Mouse (Mus musculus) T-helper 17 cell (primary cell): Measurements from ENCODE around the gene Trim2.

Experiments used
- in situ Hi-C, 2 experiments: fragments of 300-600 bp; cut with MboI, MseI; formaldehyde crosslinking; loops; 1 replicate in 1 of 2; 2 replicates in 1 of 2; pipeline ENCODE4 v1.15.1; 2025; ENCODE audit warnings: high pct_unique_total_duplicates in 2 of 2

Gene Trim2

DNA sequence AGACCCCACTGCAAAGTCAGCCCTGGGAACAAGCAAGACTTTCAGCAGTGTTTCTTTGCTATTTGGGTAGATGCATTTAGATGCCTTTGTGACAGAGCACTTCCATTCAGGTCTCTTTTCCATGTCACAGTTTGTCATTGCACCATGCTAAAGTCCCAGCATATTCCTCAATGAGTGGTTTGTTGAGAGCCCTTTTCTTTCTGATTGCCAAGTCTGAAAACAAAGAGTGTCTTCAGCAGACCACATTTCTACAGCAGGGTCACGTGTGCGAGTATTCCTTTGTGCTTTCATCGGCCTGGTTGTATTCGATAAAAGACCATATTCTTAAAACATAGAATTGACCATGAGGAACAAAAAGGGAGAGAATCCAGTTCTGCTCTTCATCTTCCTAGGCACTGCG is 14.4 kb downstream of the Trim2 start:
- in situ Hi-C loops, result no loop called here

DNA sequence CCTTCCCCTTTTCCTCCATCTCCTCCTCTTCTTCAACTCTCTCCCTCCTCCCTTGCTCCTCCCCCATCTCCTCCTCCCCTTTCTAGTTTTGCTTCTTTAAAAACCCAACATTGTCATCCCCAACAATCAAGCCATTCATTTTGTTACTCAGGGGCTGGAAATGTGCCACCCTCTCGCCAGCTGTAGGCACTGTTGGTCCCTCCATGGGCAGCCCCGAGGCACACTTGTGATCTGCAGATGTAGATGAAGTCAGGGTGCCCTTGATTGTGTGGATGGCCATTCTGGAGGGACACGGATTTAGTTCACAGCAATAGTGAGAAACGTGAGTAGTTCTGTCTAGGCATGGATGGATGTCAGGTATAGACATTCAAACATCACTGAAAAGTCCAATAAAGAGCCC is 17.7 kb downstream of the Trim2 start:
- in situ Hi-C loops, result no loop called here

DNA sequence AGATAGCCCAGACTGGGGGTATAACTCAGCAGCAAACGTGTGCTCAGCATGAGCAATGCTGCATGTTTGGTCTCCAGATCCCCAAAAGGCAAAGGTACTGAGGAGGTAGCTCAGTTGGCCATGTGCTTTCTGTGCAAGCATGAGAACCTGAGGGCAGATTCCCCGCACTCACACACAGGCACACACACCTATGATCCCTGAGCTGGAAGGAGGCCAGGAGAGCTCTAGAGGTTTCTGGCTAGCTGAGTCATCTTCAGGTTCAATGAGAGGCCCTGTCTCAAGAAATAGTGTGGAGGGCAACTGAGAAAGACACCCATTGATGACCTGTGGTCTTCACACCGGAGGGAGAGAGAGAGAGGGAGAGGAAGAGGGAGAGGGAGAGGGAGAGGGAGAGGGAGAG is 19.4 kb downstream of the Trim2 start:
- in situ Hi-C loops, result no loop called here

DNA sequence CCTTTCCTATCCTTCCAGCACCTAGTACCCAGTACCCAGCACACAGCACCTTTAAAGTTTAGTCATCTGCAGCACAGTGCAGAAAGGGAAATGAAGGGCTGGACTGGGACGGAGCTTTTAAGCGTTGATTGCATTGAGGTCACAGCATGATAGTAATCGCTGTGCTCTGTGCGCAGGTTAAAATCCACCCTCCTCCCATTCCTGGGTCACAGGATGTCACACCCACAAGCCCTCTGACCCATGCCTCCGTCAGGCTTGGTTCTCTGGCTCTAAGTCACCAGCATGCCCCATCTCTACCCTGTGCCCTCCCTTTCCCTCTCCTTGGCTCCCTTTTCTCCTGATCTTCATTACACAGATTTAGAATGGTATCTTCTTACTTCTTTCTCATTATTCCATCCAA is 20.4 kb downstream of the Trim2 start:
- in situ Hi-C loops, result no loop called here

DNA sequence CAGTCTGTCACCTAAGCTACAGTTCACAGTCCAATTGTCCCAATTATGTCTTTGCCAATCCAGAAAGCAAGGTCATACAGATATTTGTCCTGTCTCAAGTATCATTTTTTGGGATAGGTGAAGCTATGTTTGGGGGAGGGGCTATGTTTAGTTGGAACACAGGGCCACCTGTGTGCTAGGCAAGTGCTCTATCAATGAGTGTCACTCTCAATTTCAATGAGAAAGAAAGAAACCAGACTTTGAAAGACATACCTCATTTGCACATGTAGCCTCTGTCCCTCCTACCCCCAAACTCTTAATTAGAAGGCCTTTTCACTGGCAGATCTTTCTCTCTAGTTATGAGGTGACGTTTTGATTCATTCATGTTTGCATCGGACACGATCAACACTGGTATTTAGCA is 21.9 kb downstream of the Trim2 start:
- in situ Hi-C loops, result no loop called here

DNA sequence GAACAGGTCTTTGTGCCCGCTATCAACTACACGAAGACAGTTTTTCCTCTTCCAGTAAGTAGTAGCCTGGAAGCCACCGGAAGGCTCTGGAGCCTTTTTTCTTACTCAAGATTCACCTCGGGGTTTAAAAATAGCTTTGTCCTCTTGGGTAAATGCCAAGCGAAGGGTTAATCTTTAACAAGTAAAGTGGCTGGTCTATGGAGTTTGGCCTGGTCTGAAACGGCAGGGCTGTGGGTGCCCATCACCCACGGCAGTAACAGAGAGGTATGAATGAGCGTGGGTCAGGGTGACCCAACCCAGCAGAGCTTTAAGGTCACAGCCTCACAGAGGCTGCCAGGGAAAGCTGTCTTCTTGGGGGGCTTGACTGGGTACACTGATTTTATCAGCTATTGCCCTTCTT is 23.2 kb downstream of the Trim2 start:
- in situ Hi-C loops, result no loop called here

DNA sequence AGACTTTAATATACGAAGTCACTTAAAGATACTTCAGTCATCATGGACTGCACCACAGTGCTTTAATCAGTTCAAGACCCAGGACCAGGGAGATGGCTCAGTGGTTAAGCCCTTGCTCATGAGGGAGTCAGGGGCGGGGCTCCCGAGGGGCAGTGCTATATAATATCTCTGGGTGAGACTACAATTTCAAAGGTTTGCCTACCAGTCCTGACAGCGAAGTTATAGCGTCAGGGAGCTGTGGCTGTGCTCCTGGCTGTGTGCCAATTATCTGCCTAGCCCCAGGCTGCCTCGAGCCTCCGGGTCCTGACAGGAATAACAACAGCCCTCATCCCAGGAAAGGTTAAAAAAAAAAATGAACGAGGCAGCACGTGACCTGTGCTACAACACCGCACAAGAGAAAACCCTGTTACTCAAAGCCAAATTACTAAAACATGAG is 24.7 kb downstream of the Trim2 start:
- in situ Hi-C loops, result no loop called here

DNA sequence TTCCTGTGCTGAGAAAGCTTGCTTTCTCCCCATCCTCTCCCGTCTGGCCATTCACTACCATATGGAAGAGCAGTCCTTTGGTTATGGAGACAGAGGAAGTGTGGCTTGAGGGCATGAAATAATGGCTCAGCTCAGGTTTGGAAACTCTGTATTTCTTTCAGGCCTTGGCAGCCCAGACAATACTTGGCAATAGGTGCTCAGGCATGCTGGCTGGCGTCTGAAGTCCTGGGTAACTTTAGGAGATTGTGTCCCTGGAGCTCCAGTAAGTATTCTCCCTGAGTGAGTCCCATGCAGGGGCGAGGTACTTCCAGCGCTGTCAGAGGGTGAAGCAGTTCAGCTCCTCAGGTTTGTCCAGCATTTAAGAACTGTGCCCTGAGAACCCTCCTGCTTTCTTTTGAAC is 27.9 kb downstream of the Trim2 start:
- in situ Hi-C loops, result no loop called here

DNA sequence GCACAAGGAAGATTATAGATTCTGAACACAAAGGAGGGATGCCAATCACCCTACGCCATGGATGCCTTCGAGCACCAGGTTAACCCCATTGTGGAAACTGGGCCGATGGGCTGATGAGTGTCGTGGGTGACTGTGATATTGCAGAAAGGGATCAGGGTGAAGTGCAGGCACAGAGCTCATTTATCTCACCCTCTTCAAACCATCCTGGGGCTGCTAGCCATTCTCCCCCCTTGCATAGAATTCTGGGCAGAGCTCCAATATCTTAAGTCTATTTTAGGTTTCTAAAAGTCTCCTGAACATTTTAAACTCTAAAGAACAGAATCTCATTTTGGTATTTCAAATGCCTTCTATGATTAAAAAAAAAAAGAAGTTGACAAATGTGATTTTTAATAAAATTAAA is 31.6 kb downstream of the Trim2 start:
- in situ Hi-C loops, result no loop called here

DNA sequence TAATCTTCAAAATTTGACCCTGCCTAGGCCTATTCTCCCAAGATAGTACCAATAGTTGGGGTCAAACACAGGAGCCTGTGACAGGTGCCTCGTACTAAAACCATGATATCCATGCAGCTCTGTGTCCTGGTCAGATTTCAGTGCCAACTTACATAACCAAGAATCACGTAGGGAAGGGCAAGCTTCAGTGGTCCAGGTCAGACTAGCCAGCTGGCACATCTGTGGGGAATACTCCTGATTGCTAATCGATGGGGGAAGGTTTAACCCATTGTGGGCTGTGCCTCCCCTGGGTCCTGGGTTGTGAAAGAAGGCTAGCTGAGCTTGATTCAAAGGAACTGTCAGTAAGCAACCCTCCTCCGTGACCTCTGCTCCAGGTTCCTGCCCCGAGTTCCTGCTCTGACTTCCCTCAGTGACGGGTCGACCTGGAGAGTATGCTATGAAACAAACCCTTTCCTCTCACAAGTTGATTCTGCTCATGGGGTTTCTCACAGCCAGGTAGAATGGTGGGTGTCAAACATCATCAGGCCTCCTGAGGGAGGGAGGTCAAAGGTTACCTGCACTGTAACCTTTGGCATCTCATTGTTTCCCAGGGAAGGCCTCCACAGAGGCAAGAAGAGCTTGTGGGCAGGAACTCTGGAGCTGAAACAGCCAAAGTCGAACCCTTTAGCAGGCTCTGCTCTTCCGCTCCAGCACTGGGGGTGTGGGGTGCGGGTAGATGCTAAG is 34.2 kb downstream of the Trim2 start:
- in situ Hi-C loops, result no loop called here

DNA sequence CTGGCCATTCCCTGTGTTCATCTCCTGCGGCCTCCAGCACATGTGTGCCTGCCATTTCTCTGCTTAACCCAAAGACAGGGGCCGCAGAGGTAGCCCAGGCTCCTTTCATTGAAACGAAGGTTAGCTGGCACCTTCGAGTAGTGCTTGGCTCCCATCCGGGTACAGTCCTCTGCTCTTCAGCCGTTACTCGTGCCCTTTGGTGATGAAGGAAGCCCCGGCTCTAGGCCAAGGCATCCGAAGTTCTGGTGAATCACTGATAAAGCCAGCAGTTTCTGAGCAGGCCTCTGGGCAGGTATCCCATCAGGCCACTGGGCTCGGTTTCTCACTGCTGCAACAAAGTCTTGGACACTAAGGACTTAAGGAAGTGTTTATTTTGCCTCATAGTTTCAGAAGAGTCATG is 34.9 kb downstream of the Trim2 start:
- in situ Hi-C loops, result no loop called here

DNA sequence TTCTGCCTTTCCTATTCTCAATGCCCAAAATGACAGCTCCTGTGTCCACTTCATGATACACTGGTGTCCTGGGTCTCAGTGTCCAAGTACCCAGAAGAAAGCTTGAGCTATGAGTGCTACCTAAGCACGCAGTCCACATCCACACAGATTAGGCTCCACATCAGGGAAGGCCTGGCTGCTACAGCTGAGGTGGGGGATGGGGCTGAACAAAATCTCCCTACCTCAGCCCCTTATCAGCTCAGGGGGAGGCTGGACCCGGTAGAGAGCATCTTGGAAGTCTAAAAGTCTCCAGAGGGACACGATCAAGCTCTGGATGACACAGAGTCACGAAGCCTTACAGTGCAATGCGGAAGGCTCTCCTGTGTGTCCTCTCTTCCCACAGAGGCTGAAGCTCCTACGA is 35.6 kb downstream of the Trim2 start:
- in situ Hi-C loops, result no loop called here

DNA sequence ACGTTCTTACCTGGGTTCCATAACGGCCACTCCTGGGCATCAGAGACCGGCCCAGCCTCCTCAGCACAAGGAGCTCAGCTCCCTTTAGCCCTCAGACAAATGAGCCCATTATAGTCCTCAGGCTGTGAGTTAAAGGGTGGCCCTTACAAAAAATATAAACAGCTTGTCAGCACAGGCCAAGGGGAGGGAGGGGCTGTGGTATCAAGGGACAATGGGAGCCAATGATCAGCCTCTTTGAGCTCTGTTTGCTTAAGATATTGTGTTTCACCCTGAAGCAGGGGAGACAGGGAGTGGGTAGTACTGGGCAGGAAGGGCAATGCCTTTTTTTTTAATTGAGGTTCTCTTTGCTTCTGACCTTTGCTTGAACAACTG is 36.1 kb downstream of the Trim2 start:
- in situ Hi-C loops, result no loop called here

DNA sequence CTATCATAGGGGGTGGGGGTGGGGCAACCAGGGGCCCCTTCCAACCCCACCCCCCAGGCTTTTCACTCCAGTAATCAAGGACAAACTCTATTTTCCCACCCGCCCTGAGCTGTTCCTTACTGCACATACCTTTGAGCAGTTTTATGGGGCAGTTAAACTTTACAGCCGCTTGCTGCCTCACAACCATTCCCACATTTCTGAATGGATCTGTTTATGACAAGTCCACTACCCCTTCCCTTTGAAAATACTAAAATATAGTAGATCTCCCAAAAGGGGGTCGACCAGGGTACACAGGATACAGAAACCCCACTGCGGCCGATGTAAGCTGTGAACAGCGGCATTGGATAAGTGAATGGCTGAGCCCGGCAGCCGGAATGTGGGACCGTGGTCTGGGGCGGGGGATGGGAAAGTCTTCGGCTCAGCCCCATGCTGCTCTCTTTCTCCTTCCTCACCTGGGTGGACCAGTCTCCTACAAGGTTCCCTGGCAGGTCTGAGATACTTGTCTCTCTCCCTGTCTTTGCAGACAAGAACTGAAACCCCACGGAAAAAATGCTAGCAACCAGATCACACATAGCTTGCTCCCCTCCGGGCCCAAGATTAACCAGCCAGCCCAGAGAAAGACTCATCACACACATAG is 36.6 kb downstream of the Trim2 start:
- in situ Hi-C loops, result no loop called here

DNA sequence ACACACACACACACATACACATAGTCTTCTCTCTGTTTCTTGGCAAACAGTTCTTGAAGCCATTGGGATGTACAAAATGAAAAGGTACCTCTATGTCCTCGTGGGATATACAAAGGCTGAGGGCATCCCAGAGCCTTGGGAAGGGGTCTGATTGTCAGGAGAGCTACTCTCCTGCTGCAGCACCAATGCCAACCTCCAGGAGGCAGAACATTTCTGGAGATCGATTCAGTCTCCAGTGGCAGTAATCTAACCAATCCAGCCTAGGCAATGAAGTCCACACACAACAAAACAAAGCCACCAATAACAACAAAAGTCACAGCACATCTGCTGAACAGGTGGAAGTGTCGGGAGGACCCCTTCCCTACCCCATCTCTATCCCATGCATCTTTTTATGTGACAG is 38.2 kb downstream of the Trim2 start:
- in situ Hi-C loops, result no loop called here

DNA sequence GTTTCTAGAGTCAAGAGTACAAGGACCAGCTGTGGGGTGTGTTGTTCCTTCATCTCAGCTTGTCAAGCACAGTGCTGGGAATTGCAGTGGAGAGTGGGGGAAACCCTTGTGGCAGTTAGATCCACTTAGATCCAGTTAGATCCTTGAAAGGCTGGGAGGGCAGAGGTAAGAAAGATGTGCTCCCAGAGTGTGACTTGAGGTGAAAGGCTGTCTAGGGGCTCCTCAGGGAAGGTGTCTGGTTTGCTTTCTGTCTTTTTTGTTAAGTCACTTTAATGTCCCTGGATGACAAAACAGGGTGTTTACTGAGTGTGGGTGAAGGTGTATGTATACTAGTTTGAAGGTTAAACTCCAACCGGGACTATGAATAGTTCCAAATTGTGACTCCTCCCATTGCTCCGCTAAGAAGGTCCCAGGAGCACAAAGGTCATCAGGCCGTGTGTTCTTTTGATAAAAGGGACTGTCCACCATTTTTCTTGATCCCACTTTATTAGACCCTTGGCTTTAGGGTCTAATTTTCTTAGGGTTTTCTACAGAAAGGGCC is 40.2 kb downstream of the Trim2 start:
- in situ Hi-C loops, result no loop called here

DNA sequence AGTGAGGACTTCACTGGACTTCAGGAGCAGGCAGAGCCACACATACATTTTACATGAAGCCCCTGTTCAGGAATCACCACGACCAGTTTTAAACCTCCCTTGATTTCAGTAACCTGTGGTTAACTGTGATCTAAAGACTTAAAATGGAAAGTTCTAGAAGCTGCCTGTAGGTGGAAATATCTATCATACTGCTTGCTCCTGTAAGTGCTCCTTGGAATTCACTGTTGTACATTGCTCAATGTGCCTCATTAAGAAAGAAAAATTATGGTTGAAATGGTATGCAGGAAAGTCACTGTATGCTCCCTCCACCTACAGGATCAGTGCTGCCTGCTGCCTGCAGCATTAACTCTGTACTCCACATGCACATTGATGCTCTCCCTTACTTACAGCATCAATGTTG is 41.6 kb downstream of the Trim2 start:
- in situ Hi-C loops, result no loop called here

DNA sequence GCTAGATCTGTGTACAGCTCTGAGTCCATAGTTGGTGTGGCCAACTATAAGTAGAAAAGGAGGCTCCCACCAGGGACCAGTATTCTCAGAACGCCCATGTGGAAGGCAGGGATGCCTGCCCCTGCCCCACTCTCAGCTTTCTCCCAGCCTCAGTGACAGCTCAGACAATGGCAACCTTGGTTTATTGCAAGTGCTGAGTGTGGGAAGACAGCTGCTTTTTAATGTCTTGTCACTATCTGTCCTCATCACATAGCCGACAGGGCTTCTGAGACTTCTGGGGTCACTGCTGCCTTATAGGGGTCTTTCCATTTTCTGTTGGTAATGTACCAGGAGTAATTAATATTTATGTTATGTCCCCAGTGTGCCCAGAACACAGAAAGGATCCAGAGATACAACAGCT is 42.3 kb downstream of the Trim2 start:
- in situ Hi-C loops, result no loop called here

DNA sequence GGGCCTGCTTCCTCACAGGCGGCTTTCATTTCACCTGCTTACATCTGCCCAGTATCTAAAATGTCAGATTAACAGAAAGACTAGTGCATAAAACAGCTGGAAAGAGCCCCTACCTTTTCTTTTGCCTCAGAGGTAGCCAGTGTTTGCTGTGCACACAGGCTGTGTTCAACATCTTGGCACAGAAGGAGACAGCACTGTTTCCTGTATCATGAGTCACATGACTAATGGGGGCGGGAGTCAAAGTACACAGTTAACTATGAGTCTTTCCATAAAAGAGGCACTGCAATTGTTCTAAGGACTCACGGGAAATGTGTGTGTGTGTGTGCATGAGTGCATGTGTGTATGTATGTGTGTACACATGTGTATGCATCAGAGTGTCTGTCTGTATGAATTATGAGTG is 43.9 kb downstream of the Trim2 start:
- in situ Hi-C loops, result no loop called here

DNA sequence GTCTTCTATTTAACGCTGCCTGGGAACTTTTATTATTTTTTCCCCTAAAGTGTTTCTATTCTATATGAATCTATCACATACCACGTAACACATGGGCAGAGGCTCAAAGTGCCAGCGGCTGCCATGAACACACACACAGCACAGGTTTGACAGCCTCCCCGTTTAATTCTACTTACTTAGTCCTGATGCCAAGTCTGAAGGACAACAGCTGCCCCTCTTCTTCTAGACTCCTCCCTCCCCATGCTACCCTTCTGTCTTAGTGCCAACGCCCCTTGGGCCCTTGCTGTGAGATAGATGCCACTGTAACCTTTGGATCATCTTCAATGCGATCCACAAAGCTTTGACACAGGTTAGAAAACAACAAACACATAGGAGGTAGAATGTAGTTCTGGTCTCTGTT is 44.8 kb downstream of the Trim2 start:
- in situ Hi-C loops, result no loop called here

DNA sequence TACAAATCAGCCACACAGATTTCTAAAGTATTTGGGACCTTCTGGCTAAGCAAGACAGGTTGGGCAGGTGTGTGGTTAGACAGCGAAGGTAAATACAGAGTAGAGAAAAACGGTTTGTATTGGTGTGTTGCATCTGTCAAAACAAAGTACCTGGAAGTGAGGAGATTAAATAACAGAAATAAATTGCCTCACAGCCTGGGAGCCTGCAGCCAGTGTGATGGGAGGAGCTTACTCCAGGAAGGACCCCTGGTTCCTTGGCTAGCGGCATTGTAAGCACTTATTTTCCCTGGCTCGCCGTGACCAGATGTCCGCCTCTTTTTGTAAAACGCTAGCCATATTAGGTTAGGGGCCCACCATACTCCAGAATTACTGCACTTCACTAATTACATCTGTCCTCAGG is 45.8 kb downstream of the Trim2 start:
- in situ Hi-C loops, result no loop called here

DNA sequence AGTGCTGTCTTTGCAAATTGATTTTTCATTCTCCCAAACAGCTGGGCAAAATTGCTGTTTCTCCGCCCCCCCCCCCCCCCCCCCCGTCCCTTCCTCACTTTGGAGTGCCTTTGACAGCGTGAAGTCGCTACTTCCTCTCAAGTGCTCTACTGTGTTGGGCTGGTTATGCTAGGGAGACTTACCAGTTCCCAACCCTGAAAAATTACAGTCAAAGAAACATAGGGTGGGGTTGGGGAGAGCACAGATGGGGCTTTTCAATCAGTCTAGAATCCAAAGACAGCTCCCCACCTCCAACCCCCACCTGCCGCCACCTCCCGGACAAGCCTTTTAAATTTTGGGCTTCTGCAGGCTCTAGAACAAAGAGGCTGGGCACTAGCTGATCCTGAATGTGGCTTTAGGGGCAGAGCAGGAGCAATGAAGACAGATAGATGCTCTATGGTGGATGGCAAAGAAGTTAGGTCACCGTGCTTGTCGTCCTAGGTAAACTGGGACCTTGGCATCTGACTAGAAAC is 46.6 kb downstream of the Trim2 start:
- in situ Hi-C loops, result no loop called here

DNA sequence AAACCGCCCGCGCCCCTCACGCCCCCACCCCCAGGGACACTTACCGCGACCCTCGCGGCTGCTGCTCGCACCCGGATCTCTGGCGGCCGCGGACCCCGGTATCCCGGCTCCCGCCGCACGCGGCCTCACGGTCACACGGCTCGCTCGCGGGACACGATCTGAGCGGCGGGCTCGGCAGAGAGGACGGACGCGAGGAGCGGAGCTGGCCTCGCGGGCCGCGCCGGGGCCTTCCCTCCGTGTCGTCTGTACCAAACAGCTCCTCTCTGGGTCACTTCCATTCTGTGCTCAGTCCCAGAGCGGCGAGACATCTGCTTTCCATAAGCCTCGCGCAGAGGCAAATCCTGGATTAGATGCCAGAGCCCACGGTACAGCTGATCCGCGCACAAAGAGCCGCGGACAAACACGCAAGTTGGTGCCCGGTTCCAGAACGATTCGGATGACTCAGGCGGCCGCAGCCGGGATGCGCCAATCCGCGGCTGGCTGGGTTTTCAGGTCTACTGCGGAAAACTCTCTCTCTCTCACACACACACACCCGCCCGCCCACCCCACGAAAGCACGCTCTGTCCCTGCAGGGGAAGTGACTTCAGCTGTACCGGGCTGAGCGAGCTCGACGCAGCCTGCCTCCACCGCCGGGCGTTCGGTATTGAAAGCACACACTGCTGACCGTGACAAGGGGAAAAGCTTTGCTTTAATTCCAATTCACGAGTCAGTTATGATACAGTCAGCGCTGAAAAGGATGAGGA is 47.2 kb downstream of the Trim2 start:
- in situ Hi-C loops, result no loop called here
